Mouse (Mus musculus): ENCODE measurements around the gene Muc13. TPM values are rescaled to one million over a fixed set of nuclear protein-coding genes. Genes with fewer than 3 reads are reported as not detected.

Gene Muc13
- polyA plus RNA-seq, 1 experiment, result 21.1 TPM

DNA sequence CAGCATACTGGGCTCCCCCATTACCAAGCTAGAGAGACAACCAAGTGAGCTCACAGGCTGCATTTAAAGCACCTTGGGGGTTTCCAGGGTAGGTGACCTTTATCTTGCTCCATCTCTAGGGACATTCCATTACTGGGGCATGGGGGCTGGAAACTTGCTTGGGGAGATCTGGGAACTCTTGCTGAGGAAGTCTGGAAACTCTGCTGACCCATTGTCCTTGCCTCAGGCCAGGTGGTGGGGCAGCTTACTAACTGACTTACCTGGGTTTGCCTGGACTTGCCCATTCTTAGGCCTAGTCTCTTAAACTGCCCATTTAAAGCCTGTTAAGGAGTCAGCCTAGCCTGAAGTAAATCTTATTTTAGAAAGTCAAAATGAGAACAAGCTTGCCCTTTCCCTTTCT is 59.4 kb downstream of the Muc13 start:
- no peaks in the 10 kb centered on the region for H3K36me3 ChIP-seq (replicated peaks; ENCODE audit: low read length)
- H3K27me3 ChIP-seq (replicated peaks), result peaks cover 31% of the 10 kb centered on the region
- no peak overlapping the region for H3K4me3 ChIP-seq (replicated peaks)
- TF ChIP-seq FLI1 (IDR thresholded peaks at IDR 0.05; ENCODE audit: low read length) (no peak), GATA1 (IDR thresholded peaks at IDR 0.05; ENCODE audit: borderline replicate concordance, low read length) (no peak)
- H3K4me1 ChIP-seq, result peaks cover 10% of the 10 kb centered on the region
- H3K9me3 ChIP-seq, result peaks cover 11% of the 10 kb centered on the region

DNA sequence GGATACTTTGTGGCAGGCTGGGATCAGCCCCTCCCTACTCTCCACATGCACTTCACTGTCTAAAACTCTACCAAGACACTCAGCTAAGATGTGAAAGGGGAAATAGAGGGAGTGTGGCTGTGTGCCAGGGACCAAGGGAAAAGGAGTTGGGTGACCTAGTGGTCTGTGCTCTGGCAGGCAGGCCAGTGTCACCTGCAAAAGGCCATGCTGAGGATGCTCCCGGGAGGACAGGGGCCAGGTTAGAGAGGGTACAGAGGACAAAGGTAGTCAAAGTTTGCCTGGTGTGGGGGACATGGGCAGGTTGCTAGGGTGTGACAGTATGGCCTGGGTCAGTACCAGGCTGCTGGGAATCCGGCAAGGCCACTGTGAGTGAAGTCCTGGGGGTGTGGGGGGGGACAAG is 64.9 kb downstream of the Muc13 start:
- H3K4me3 ChIP-seq (replicated peaks), result no peak overlapping the region
- H3K9me3 ChIP-seq, result no peaks in the 10 kb centered on the region
- H3K4me1 ChIP-seq, result peaks cover 23% of the 10 kb centered on the region
- H3K36me3 ChIP-seq (replicated peaks; ENCODE audit: low read length), result no peaks in the 10 kb centered on the region
- peaks cover 54% of the 10 kb centered on the region for H3K27me3 ChIP-seq (replicated peaks)
- no peak for TF ChIP-seq FLI1 (IDR thresholded peaks at IDR 0.05; ENCODE audit: low read length)
- TF ChIP-seq GATA1 (IDR thresholded peaks at IDR 0.05; ENCODE audit: borderline replicate concordance, low read length), result no peak

DNA sequence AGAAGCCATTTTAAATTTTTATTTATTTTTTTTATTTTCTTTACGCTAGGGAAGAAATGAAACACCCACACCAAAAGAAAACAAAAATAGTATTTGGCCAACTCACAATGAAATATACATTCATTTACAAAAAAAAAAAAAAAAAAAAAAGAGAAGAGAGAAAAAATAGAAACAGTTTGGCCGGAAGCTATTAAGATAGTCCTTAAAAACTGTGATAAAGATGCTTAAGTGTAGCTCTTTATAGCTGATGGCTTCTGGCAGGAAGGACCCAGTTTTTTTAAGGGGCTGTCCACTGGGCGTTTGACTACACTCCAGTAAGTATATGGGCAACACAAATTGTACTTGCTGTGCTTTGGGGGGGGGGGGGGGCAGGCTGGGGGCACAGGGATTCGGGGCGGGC is 65.5 kb downstream of the Muc13 start:
- TF ChIP-seq FLI1 (IDR thresholded peaks at IDR 0.05; ENCODE audit: low read length), result no peak
- no peak for TF ChIP-seq GATA1 (IDR thresholded peaks at IDR 0.05; ENCODE audit: borderline replicate concordance, low read length)
- Histone ChIP-seq H3K4me1 (peaks cover 23% of the 10 kb centered on the region), H3K4me3 (replicated peaks) (no peak overlapping the region), H3K9me3 (no peaks in the 10 kb centered on the region), H3K36me3 (replicated peaks; ENCODE audit: low read length) (no peaks in the 10 kb centered on the region), H3K27me3 (replicated peaks) (peaks cover 58% of the 10 kb centered on the region)

DNA sequence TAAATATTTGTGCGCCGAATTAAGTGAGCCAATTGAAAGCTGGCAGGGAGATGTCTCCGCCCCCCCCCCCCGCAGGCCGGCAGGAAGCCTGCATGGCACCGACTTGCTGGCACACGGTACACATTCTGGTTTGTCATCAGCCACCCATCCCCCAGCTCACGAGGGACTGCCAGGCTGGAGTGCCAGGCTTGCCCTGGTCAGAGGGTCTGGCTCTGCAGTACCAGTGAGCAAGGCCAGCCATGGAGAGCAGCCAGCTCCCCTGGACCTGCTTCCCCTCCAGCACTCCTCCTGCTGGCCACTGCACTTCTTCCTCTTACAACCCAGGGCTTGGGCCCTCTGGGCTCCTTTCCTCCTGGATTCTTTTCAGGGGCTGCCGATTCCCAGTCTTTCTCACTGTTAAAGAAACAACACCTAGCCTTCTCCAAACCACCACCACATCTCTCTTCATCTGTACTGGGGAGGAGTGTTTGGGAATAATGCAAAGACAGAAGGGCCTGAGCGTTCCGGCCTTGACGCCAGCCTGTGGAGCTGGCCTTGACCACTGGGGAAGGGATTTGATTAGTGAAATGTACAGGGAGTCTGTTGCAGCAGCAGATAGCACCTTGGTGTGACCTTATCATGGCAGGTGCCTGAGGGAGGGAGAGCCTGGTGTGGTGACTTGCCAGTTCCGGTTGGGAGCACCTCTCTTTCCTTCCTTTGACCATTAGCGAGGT is 66.3 kb downstream of the Muc13 start:
- Histone ChIP-seq H3K4me3 (replicated peaks) (peak overlapping the region; percentile 87), H3K4me1 (peaks cover 20% of the 10 kb centered on the region), H3K27me3 (replicated peaks) (peaks cover 59% of the 10 kb centered on the region), H3K9me3 (no peaks in the 10 kb centered on the region), H3K36me3 (replicated peaks; ENCODE audit: low read length) (no peaks in the 10 kb centered on the region)
- TF ChIP-seq FLI1 (IDR thresholded peaks at IDR 0.05; ENCODE audit: low read length) (no peak), GATA1 (IDR thresholded peaks at IDR 0.05; ENCODE audit: borderline replicate concordance, low read length) (no peak)

DNA sequence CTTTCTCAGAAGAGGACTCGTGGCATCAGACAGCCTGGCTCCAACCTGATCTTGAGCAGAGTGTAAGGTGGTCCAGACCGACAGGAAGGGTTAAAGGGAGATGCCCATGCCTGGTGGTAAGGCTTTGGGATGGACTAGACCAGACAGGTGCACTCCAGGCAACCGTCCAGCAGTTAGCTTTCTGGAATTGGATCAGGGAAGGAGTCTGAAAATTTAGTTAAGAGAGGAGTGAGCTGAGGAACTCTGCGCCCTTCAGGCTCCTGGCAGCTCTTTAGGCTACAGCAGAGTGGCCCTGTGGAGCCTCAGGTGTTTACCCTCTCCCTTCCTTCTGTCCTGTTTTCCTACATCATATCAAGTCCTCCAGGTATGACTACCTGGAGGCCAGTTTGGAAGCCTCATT is 68.6 kb downstream of the Muc13 start:
- Histone ChIP-seq H3K27me3 (replicated peaks) (peaks cover 68% of the 10 kb centered on the region), H3K4me1 (peaks cover 14% of the 10 kb centered on the region), H3K36me3 (replicated peaks; ENCODE audit: low read length) (no peaks in the 10 kb centered on the region), H3K9me3 (no peaks in the 10 kb centered on the region), H3K4me3 (replicated peaks) (no peak overlapping the region)
- no peak for TF ChIP-seq FLI1 (IDR thresholded peaks at IDR 0.05; ENCODE audit: low read length)
- no peak for TF ChIP-seq GATA1 (IDR thresholded peaks at IDR 0.05; ENCODE audit: borderline replicate concordance, low read length)

DNA sequence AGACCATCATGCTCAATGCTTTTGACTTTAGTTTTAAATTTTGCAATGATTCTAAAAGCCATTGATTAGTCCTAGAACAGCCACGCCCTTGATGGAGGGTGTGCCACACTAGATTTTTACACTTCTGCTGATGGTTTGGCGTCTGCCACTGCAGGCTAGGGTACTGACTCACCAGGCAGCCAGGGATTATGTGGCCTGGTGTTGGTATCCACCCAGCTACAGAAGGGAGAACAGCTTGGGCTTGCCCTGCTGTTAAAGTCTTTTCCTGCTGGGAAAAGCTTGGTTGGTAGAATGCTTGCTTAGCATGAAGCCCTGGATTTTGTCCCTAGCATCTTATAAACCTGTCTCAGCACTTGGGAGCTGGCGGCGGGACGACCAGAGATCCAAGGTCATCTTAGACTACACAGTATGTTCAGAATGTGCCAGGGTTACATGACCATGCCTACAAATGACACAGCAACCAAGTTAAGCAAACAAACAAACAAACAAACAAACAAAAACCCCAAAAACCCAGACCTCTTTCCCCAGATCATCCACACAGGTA is 69.4 kb downstream of the Muc13 start:
- no peaks in the 10 kb centered on the region for H3K9me3 ChIP-seq
- TF ChIP-seq FLI1 (IDR thresholded peaks at IDR 0.05; ENCODE audit: low read length), result no peak
- TF ChIP-seq GATA1 (IDR thresholded peaks at IDR 0.05; ENCODE audit: borderline replicate concordance, low read length), result no peak
- no peak overlapping the region for H3K4me3 ChIP-seq (replicated peaks)
- peaks cover 14% of the 10 kb centered on the region for H3K4me1 ChIP-seq
- no peaks in the 10 kb centered on the region for H3K36me3 ChIP-seq (replicated peaks; ENCODE audit: low read length)
- H3K27me3 ChIP-seq (replicated peaks), result peaks cover 63% of the 10 kb centered on the region

Other genes starting within 250 kb of the Muc13 start
- 0.86 TPM in 1 of 2 replicates, not detected in the other for gene Heg1, start 109.7 kb upstream of the Muc13 start, polyA plus RNA-seq (2012; ENCODE audit: insufficient read depth, low replicate concordance)
- gene Itgb5, start 35.6 kb downstream of the Muc13 start, polyA plus RNA-seq (2012; ENCODE audit: insufficient read depth, low replicate concordance), result 6.9 and 13.0 TPM in 2 replicates
- gene Umps, start 173.0 kb downstream of the Muc13 start, polyA plus RNA-seq (2012; ENCODE audit: insufficient read depth, low replicate concordance), result 5.2 and 6.5 TPM in 2 replicates